Comparison of ENCODE assay signal across 8 mouse cellular contexts in the genomic region with DNA sequence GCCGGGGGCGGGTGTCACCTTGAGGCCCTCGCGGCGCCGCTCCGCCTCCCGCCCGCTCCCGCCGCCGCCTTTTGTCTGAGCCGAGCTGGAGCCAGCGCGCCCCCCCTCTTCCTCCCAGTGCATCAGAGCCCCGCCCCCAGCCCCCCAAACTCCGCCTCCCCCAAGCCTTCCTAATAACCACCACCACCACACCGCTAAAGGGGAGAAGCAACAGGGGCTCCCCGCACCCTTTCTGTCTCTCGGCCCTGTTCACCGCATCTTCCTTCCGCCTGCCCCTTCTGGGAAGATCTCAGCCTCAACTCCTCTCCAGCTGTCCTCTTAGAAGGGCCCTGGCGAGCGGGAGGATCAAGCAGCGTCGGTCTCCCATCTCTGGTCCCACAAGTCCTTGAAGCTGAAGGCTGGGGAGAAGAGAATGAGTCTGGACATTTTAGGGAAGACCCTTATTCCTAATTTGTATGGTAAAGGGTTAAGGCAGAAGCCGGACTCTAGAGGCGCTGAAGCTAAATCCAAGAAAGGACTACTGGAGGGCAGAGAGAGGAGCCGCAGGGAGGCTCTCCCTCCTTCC. TPM values are rescaled to one million over a fixed set of nuclear protein-coding genes. Genes with fewer than 3 reads are reported as not detected.
DNase-seq lines count a peak whose midpoint lies in the region; ATAC-seq lines count a peak whose summit lies in the region.

Gene Tmem151b (minus strand): TSS at position 61 of the 565 bp plus-strand sequence.

- 0 out of 2 replicates have a peak within 1 kb of the TSS, but pooled peaks have one; percentile 4 for H3K27ac ChIP-seq in kidney, embryonic 16.5 days (ENCODE audit: low read length)
- peak within 1 kb of the TSS; percentile 90 for H3K27ac ChIP-seq in forebrain, embryonic 12.5 days

- peak within 1 kb of the TSS; percentile 95 for H3K4me2 ChIP-seq in kidney, embryonic 16.5 days (replicated peaks; ENCODE audit: low read depth, low read length)
- H3K4me2 ChIP-seq in forebrain, embryonic 12.5 days, result peak within 1 kb of the TSS; percentile 72

- no peaks in the 10 kb centered on the region for H3K9me3 ChIP-seq in kidney, embryonic 16.5 days (ENCODE audit: low read length)
- H3K9me3 ChIP-seq in forebrain, embryonic 12.5 days, result no peaks in the 10 kb centered on the region

- DNase-seq in kidney, adult 8-10 months, result no peak
- DNase-seq in brain, adult 2 months (ENCODE audit: low read depth, low spot score), result peak; percentile 88
- no peak for DNase-seq in layer of hippocampus, postnatal 36 days
- DNase-seq in naive thymus-derived CD4-positive, alpha-beta T cell, adult 2 months (ENCODE audit: low read depth), result peak; percentile 40
- DNase-seq in T-cell, adult 2 months (ENCODE audit: low spot score), result no peak
- DNase-seq in natural killer cell, adult 2 months (ENCODE audit: low spot score in 2 of 2), result no peak

- H3K9ac ChIP-seq in kidney, embryonic 16.5 days (replicated peaks; ENCODE audit: low read length), result peak within 1 kb of the TSS; percentile 74
- H3K9ac ChIP-seq in forebrain, embryonic 12.5 days, result peak within 1 kb of the TSS; percentile 94

- WGBS in kidney, embryonic 16.5 days, result under 1% methylated on average over 19 of the region's 29 CpGs
- WGBS in forebrain, embryonic 12.5 days, result 0% methylated on average over 11 of the region's 29 CpGs

- H3K27me3 ChIP-seq in kidney, embryonic 16.5 days (ENCODE audit: insufficient read depth, low read length), result peaks cover 38% of the 10 kb centered on the region
- peaks cover 68% of the 10 kb centered on the region for H3K27me3 ChIP-seq in forebrain, embryonic 12.5 days

- peaks cover 20% of the 10 kb centered on the region for H3K4me1 ChIP-seq in kidney, embryonic 16.5 days (ENCODE audit: insufficient read depth, low read length)
- peaks cover 53% of the 10 kb centered on the region for H3K4me1 ChIP-seq in forebrain, embryonic 12.5 days

- H3K36me3 ChIP-seq in kidney, embryonic 16.5 days (ENCODE audit: insufficient read depth, low read length), result no peaks in the 10 kb centered on the region
- peaks cover 21% of the 10 kb centered on the region for H3K36me3 ChIP-seq in forebrain, embryonic 12.5 days (replicated peaks)

- H3K4me3 ChIP-seq in kidney, embryonic 16.5 days (ENCODE audit: low read length), result peak within 1 kb of the TSS; percentile 67
- H3K4me3 ChIP-seq in forebrain, embryonic 12.5 days (replicated peaks), result peak within 1 kb of the TSS; percentile 84

- no peak for ATAC-seq in kidney, embryonic 16.5 days (ENCODE audit: low FRiP score, low TSS enrichment)
- peak; percentile 54 for ATAC-seq in forebrain, embryonic 12.5 days (ENCODE audit: low FRiP score)

RNA-seq across cellular contexts. Expression of gene Tmem151b, which starts in this region (rescaled TPM):
- polyA plus RNA-seq in kidney, embryonic 16.5 days (2015; fragmentation: Nextera tagmentation; extraction: Ambion mirVana), result 3.5 and 3.8 TPM in 2 replicates
- 8.5 and 13.4 TPM in 2 replicates for polyA plus RNA-seq in forebrain, embryonic 12.5 days (2016; fragmentation: Nextera tagmentation; extraction: Ambion mirVana)
- 100 to 1,000 TPM; 106 to 112 TPM for total RNA-seq in layer of hippocampus, postnatal 36 days (2021)

Comparison
In these comparisons a context has a peak if more than half of its experiments do, and no peak if none do; other contexts are left out.
1. DNase-seq: peak in brain, adult 2 months (single experiment) and naive thymus-derived CD4-positive, alpha-beta T cell, adult 2 months (single experiment); none in kidney, adult 8-10 months (0 of 2), layer of hippocampus, postnatal 36 days (0 of 2), T-cell, adult 2 months (single experiment) and natural killer cell, adult 2 months (0 of 2).